Mouse (Mus musculus): ENCODE results near the gene Vmn2r53. TPM values are rescaled to one million over a fixed set of nuclear protein-coding genes. Genes with fewer than 3 reads are reported as not detected.
"Not testable (repeated sequence)": the region's sequence is repeated elsewhere in the genome, so short reads cannot be mapped to it uniquely, and the experiment has no call there.

Gene Vmn2r53
- total RNA-seq (2021): under 1 TPM; 0.06 to 0.08 TPM

- intact Hi-C loops (cut with DNase I): no loop called here
- DNase-seq (ENCODE audit: extremely low spot score in 1 of 2, low spot score in 2 of 2): no peak
These were observed at the start of gene Vmn2r53 for GRCm38 (mm10) chr7:12608688-12609087. TSS of gene Vmn2r53 (minus strand) at chr7:12608788.

- DNase-seq (ENCODE audit: extremely low spot score in 1 of 2, low spot score in 2 of 2); intact Hi-C loops (cut with DNase I): not testable (repeated sequence)
These were observed 31.6 kb upstream of the Vmn2r53 start, which contains the start of gene Vmn2r54 for GRCm38 (mm10) chr7:12640219-12640618. TSS of gene Vmn2r54 (minus strand) at chr7:12640319.

Other genes starting within 250 kb of the Vmn2r53 start
- gene Vmn1r84, start 239.5 kb downstream of the Vmn2r53 start, total RNA-seq (2021): not detected
- 1 to 10 TPM; 8.0 to 8.1 TPM for gene Zfp551, start 186.0 kb downstream of the Vmn2r53 start, total RNA-seq (2021)
- 10 to 100 TPM; 14.1 to 15.5 TPM for gene Zfp606, start 130.5 kb downstream of the Vmn2r53 start, total RNA-seq (2021)
- not detected for gene 2900092C05Rik, start 96.3 kb downstream of the Vmn2r53 start, total RNA-seq (2021)
- gene Vmn2r54, start 31.5 kb upstream of the Vmn2r53 start, total RNA-seq (2021): not detected
- gene Vmn2r55, start 76.2 kb upstream of the Vmn2r53 start, total RNA-seq (2021): under 1 TPM in 1 of 2 experiments, not detected in 1; 0.16 TPM
- gene Vmn2r56, start 126.2 kb upstream of the Vmn2r53 start, total RNA-seq (2021): under 1 TPM; 0.04 to 0.11 TPM
- gene Zscan18, start 194.8 kb upstream of the Vmn2r53 start, total RNA-seq (2021): 10 to 100 TPM; 22.1 to 23.4 TPM
- 10 to 100 TPM; 20.2 to 20.9 TPM for gene Zfp329, start 210.1 kb upstream of the Vmn2r53 start, total RNA-seq (2021)
- 10 to 100 TPM; 14.5 to 16.7 TPM for gene Zfp110, start 226.0 kb upstream of the Vmn2r53 start, total RNA-seq (2021)